Mouse (Mus musculus) left cerebral cortex, postnatal 36 days (tissue): ENCODE measurements around the gene Gstp3. TPM values are rescaled to one million over a fixed set of nuclear protein-coding genes. Genes with fewer than 3 reads are reported as not detected.

Experiments
- DNase-seq, 2 experiments: peaks; one replicate each; pipeline ENCODE4 v3.0.0; 2021 to 2022; ENCODE audit warnings: low spot score in 2 of 2, mixed read lengths in 1 of 2
- intact Hi-C: fragments of 180-260 bp; cut with DNase I; formaldehyde crosslinking; loops from one replicate; pipeline ENCODE4 v1.15.1; 2025
- total RNA-seq, 2 experiments: library from RNA; stranded (reverse); gene quantifications; 2 replicates each; pipeline ENCODE4 v1.2.3; 2021

Gstp3 gene
- total RNA-seq, 2 experiments from 2014 or later = not detected

DNA sequence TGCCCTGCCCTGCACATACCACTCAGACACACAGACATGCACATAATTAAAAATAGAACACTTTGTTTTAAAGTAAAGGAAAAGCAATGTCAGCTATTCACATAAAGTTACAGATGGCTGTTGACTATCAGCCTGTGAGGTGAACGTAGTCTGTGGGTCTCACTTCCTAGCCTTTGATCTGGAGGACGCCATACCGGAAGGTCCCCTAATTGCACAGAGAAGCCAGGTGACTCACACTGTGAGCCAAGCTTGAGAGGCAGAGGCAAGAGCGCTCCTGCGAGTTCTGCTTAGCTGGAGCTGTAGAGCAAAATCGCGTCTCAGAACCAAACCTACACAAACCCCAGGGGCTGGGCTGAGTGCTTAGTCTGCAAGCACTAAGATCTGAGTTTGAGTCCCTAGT is 34.4 kb upstream of the Gstp3 start:
- intact Hi-C loops = no loop called here
- no peak for DNase-seq

DNA sequence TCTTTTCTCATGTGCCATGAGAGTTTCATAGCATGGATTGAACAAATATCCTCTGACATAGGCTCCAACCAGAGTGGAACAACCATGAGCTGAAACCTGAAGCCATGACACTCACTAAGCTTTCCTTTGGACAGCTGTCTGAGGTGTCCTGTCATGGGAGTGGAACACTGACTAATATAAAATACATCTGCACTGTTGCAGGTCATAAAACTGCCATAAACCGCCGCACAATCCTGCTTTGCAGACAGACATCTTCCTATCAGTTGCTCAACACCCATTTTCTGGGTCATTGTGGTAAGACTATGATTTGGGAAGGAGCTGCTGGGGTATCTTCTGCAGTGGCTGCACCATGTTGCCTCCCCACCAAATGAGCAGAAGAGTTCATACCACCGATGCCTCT is 33.4 kb upstream of the Gstp3 start:
- no peak for DNase-seq
- intact Hi-C loops = no loop called here

DNA sequence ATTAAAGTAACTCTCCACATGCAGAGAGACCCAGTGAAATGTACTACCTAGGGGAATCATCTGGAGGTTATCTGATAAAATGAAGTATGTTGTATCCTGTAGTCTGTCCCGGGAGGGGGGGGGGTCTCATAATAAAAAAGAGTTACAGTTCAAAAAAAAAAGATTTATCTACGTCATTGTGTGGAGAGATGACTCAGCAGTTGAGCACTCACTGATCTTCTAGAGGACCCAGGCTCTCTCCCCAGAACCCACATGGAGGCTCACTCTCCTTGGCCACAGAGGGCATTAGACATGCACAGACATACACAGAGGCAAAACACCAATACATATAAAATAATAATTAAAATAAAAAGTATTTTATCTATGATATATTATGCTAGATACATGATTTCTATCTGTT is 32.0 kb upstream of the Gstp3 start:
- DNase-seq = no peak
- intact Hi-C loops = no loop called here

DNA sequence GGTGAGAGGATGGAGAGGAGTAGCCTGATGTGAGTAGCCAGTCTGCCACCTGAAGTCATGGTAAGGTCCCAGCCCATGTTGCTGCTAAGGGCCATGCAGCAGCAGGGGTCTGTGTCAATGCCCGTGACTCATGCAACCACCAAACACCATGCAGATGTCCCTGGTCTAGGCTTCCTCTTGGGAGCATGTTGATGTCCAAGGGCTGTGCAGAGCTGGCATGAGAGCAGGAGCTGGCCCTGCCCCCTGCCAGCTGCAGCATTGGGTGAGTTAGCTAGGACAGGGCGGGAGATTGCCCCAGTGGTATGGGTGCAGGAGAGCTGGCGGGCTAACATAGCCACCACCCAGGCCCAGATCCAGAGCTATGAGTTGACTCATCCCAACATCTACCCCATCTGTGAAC is 31.1 kb upstream of the Gstp3 start:
- intact Hi-C loops = no loop called here
- no peak for DNase-seq

DNA sequence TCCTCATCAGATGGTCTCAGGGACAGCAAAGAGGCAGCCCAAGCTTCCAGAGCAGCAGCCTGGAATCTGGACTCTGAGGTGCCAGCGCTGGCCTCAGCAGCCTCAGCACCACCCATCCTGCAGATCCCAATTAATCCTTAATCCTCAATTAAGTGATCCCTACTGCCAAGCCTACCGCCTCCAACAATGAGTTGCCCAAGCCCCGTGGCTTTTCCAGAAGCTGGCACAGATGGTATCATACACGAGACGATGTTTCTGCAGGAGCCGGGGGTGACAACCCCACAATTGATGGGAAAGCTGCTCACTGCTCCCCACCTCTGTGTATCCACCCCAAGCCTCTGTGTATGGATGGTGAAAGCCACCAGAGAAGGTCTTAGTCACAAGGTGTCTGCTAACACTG is 29.8 kb upstream of the Gstp3 start:
- DNase-seq = no peak
- intact Hi-C loops = no loop called here

DNA sequence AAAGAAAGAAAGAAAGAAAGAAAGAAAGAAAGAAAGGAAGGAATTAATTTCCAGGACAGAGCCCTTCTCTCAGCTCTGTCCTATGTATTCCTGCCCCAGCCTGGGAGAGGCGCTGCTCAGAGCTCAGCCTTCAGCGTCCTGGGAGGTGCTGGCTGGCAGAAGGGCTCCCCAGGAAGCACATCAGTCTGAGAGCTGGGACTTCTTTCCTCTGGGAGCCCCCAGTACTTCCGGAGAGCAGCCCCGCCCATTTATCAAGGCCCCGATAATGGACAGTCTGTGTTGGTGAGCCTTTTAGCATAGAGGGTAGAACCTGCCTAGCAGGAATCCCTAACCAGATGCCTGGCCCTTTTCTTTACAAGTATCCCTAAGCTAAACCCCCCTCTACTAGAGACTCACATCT is 28.8 kb upstream of the Gstp3 start:
- DNase-seq = no peak
- intact Hi-C loops = no loop called here

DNA sequence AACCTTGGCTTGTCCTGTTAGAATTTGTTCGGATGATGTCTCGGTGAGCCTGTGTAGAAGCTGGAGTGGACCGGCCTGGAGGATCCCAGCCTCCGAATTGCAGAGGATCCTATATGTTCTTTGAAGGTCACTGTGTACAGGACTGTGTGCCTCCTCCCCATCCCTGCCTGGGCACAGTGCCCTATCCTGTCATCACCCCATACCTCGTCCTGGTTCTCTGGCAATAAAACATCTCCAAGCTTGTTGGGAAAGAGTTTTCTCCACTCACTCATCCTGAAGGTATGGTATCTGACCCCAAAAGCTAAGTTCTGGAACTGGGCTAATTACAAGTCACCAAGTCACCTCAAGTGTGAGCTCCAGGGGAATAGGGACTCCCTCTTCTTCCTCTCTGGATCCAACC is 27.7 kb upstream of the Gstp3 start:
- intact Hi-C loops = no loop called here

DNA sequence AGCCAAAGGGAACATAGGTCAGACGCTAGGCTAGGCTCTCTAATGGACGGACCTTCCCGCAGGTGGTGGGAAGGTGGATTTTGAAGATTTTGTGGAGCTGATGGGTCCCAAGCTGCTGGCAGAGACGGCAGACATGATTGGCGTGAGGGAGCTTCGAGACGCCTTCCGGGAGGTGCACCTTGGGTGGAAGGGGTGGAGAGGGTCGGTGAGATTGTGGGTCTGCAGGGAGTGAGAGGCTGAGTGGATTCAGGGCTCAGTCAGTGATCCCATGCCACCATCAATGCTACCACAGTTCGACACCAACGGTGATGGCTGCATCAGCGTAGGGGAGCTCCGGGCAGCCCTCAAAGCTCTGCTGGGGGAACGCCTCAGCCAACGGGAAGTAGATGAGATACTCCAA is 26.8 kb upstream of the Gstp3 start:
- no peak for DNase-seq
- intact Hi-C loops = no loop called here

More for the DNA sequence above, 27.7 kb upstream of the Gstp3 start:
- DNase-seq = no peak

DNA sequence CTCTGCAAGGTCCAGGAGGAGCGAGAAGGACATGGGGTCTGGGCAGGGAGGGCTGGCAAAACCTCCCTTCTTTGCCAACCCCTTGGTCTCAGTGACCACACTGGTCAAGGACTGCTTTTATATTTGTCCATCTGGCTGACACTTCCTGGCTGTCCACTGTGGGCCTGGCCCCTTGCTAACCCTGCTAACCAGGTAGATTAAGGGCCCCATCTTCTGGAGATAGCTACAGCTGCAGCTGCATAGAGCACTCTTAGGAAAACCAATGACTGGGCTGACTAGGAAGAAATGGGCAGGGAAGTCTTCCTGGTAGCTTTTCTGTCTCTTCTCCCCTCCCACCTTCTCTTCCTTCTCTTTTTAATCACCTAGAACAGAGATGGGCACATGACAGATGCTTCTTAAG is 25.6 kb upstream of the Gstp3 start:
- intact Hi-C loops = no loop called here

DNA sequence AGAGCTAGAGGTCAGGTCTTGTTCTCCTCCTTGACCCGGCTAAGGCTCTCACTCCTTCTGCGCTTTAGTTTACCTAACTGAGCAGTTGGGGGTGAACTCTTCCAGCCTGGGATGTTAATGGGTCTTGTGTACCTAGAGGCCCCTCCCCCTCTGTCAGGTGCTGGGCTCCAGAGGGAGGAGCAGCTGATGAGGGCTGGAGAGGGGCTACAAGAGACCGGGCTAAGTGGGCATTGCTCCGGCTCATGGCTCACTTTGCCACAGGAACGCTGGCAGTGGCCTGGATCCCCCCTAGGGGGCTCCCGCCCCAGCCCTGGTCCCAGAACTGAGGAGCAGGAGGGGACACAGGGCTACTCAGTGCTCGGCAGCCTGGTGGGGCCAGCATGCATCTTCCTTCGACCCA is 24.5 kb upstream of the Gstp3 start:
- intact Hi-C loops = no loop called here
- DNase-seq = no peak

More for the DNA sequence above, 25.6 kb upstream of the Gstp3 start:
- no peak for DNase-seq

DNA sequence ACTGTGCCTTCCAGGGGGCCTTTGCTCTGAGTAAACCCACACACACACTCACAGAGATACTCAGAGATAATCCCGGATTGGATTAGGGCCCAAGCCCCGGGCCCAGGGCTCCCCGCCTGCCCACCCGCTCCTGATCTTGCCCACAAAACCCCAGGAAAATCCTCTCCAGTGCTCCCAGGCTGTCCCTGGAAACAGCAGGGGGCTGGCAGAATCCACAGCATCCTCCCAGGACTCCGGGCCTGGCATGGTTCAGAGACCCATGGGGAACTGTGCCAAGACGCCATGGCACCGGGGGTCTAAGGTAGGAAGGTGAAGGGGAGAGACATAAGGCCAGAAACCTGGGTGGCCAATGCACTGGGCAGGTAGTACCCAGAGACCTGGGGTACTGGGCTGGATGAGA is 23.9 kb upstream of the Gstp3 start:
- no peak for DNase-seq
- intact Hi-C loops = no loop called here

DNA sequence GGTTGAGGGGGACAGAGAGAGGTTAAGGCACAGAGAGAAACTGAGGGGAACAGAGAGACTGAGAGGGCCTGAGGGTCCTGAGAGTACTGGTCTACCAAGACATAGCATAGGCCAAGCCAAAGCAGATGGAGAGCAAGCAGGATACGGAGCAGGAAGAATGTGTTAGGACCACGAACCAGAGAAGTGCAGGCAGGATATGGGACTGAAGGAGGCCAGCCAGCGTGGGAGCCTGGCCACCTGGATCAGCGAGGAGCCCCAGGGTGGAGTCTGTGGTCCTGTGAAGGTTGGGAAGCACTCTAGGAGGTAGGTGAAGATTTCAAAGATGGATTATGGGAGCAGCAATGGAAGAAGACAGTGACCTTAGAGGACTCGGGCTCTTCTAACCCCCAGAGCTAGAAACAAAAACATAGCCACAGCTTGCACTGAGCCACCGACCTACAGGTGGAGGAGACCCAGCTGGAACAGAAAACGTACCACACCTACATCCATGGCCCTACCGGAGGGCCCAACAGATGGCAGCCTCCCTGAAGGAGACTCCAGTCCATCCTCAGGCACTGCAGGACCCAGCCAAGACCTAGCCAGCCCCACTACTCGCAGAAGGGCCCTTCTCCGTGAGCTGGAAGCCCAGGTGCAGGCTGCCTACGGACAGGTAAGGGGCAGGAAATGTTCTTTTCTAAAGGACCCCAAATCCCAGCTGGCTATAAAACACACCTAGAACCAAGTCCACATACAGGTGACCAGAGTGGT is 23.0 kb upstream of the Gstp3 start:
- no peak for DNase-seq
- intact Hi-C loops = no loop called here

DNA sequence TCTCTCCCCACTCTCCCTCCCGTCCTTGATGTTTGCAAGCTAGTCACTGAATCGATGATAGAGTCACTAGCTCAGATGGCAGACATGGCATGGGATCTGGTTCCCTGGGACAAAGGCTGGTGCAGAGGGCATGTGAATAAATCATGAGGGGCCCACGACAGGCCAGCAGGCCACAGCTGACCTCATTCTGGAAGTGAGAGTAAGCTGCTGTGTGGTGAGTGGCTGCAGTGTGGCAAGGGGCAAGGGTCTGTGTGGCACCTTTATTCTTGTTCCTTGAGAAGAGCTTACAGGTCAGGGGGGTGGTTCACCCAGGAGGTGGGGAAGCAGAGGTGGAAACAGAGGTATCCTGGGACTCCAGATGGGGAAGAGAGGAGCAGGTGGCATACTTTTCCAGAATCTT is 22.0 kb upstream of the Gstp3 start, which contains the start of gene Cabp2:
Cabp2 (plus strand) TSS at position 185 of the 400 bp plus-strand sequence.
- DNase-seq = no peak
- intact Hi-C loops = no loop called here

DNA sequence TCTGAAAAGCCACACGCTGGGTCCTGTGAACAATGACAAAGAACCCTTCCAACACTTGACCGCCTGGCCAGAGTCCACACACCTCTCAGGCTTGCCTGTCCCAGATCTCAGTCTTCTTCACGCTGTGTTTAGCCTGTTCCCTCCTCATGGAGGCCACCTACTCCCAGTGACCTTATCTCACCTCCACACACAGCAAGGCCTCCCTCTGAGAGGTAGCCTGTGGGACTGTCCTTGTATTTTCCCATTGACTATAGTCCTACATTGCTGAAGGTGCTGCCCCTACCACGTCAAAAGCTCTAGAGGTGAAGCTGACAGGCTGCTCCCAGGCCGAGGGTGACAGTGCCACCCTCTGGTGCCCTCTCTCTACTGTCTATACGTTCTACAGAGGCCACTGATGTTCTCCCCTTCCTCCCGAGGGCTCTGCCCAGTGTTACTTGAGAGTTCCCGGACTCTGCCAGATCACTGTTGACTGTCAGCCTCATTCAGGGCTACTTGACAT is 21.2 kb upstream of the Gstp3 start:
- intact Hi-C loops = no loop called here
- DNase-seq = no peak

DNA sequence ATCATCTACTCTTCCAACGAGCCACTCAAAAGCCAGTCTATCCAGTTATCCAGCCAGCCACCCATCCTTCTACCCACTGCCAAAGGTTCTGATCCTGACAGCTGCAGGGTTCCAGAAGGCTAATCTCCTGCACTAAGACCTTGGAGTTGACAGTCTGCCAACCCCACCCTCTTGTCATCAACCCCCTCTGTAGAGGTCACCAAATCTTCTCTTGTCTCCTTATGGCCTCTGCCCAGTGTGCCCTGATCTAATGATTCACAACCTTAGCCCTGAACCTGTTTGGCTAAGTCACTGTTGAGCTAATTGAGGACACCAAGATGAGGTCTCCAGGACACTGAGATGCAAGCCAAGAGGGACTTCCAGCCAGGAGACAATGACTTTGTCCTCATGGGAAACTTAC is 20.2 kb upstream of the Gstp3 start:
- intact Hi-C loops = no loop called here
- no peak for DNase-seq

DNA sequence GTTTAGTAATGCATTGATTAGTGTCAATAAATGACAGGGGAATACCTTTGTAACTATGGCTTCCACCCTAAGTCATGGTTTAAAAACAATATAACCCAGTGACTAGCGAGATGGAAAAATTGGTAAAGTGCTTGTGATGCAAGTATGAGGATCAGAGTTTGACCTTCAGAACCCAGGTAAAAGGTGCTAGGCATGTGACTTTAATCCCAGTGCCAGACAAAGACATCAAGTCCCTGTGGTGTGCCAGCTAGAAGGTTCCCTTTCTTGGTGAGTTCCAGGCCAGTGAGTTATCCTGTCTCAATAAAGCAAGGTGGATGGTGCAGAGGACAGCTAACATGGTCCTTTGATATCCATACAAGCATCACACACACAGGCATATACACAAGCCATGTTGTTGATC is 16.2 kb upstream of the Gstp3 start:
- intact Hi-C loops = no loop called here
- no peak for DNase-seq

DNA sequence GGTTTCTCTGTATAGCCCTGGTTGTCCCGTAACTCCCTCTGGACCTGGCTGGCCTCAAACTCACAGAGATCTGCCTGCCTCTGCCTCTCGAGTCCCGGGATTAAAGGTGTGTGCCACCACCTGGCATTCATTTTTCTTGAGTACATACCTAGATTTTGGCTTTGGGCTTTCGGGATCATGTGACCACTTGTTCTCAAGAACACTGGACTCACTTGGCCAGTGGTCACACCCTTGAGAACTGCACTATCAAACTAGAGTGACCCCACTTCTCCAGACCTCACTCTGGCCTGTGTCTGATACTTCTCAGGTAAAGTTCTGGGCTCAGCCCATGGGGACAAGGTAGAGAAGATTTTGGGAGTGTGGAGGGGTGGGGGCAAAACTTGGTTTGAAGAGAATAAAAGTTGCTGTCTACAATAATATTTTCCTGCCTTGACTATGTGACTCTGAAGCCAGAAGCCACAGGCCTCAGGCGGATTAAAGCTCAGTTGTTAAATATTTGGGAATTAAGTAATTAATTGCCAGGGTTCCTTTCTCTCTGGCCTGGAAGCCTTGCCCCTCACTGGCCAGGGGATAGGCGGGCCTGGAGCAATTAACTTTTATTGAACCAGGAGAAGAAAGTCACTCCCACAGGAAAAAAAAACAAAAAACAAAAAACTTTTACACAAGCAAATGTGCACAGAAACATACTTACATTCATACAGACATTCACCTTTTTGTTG is 13.5 kb upstream of the Gstp3 start:
- intact Hi-C loops = no loop called here
- DNase-seq = no peak

DNA sequence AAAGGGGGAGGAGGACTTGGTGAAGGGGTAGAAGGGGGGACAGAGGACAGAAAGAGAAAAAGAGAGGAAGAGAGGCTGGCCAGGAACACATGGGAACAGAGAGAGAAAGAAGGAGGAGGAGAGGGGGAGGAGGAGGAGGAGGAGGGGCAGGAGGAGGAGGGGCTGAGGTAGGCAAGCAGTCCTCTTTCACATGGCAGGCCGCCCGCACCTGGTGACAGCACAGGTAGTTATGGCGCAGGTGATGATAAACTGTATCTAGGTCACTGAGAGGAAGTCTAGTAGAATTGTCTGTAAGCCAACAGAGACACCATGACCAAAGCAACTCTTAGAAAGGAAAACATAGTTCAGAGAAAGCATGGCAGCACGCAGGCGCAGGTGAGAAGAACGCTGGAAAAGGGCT is 12.0 kb upstream of the Gstp3 start:
- no peak for DNase-seq
- intact Hi-C loops = no loop called here

DNA sequence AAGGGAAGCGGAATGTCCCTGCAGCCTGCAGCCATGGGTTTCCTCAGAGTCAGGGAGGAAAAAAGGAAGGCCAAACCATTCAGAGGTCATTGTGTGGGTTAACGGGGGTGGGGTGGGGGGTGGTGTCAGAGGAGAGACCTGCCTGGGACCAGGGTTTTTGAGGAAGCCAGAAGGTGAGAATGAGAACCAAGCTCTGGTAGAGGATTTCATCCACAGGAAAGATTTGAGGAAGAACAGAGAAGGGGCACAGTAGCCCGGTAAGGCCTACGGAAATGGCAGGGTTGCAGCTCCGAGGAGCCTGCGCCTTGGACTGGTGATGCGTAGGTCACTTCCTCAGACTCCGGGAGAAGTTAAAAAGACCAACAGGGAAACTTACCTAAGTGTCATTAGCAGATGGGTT is 11.4 kb upstream of the Gstp3 start:
- intact Hi-C loops = no loop called here
- no peak for DNase-seq

DNA sequence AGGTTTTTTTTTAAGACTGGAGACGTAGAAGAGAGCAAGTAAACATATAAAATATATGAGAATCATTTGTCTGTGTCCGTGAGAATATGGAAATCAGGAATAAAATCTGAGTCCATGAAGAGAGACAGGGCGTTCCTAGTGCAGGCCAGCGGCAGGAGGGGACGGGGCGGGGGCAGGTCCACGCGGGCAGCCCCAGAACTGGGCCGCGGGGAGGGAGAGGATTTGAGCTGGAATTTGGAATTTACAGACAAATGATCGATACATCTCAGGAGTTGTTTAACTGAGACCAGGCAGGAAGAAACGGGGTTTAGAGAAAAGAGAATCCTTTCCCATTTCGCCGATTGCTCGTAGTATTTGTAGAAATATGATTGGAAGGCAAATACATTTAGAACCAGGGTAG is 10.9 kb upstream of the Gstp3 start:
- DNase-seq = no peak
- intact Hi-C loops = no loop called here

DNA sequence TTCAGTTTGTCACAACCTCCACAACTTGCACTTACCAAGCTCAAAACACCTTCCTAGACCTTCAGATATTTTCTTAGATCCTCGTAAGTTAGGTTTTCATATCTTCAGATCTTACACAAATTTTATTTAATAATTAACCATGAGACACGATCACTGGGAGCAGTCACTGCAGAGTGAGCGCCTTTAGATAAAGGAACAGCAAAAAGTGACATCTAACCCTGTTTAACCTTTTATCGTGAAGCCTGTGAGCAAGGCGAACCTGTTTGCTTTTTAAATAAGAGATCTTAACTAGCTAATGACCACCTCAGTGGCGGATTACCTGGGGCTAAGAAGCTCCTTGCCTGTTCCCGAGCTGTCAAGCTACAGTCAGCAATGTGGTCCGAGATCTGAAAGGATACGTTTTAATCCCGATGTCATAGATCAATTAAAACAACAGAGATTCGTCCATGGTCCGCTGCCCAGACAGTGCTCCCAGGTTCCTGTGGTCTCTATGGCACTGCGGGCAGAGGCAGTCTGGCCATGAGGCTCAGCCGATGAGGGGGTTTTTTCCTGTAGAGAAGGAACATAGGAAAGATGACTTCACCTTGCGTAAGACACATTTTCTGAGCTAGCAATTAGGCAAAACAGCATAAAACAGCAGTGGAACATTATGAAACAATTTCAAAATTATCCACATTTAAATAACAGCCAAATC is 9.5 kb upstream of the Gstp3 start:
- DNase-seq = no peak
- intact Hi-C loops = no loop called here
